Mouse (Mus musculus) hindlimb bud, embryonic 11.5 days (tissue): Measurements from ENCODE around the gene Pcp2.
"Not testable (repeated sequence)": the region's sequence is repeated elsewhere in the genome, so short reads cannot be mapped to it uniquely, and the experiment has no call there.

ENCODE experiments used
- DNase-seq: peaks from one replicate; pipeline ENCODE4 v3.0.0-alpha.2; 2012; ENCODE audit warnings: low read depth, low spot score; ENCODE audit errors: extremely low spot score

Gene Pcp2

GRCm38 (mm10) chr8:3622119-3622518, 3.2 kb downstream of the Pcp2 start:
- no peak for DNase-seq

- peak; percentile 100 for DNase-seq
Observed at GRCm38 (mm10) chr8:3621199-3621970, 4.0 kb downstream of the Pcp2 start, which contains the start of the genes Xab2 and Pet100. Gene Xab2 (minus strand): TSS chr8:3621316. Gene Pet100 (plus strand): TSS chr8:3621548.

- DNase-seq = no peak
Observed at GRCm38 (mm10) chr8:3609816-3610150, 15.6 kb downstream of the Pcp2 start.

GRCm38 (mm10) chr8:3609046-3609815, 16.1 kb downstream of the Pcp2 start:
- no peak for DNase-seq

- DNase-seq = no peak
Observed at GRCm38 (mm10) chr8:3607822-3608221, 17.5 kb downstream of the Pcp2 start.

GRCm38 (mm10) chr8:3606593-3606992, 18.8 kb downstream of the Pcp2 start:
- DNase-seq = no peak

- DNase-seq = no peak
Observed at GRCm38 (mm10) chr8:3603439-3603838, 21.9 kb downstream of the Pcp2 start.

- DNase-seq = no peak
Observed at GRCm38 (mm10) chr8:3600401-3600800, 24.9 kb downstream of the Pcp2 start.

GRCm38 (mm10) chr8:3599219-3599618, 26.1 kb downstream of the Pcp2 start:
- DNase-seq = no peak

GRCm38 (mm10) chr8:3598054-3598453, 27.3 kb downstream of the Pcp2 start:
- DNase-seq = no peak

- DNase-seq = no peak
Observed at GRCm38 (mm10) chr8:3594466-3594865, 30.9 kb downstream of the Pcp2 start.

- no peak for DNase-seq
Observed at GRCm38 (mm10) chr8:3593470-3593869, 31.9 kb downstream of the Pcp2 start.

GRCm38 (mm10) chr8:3588258-3588633, 37.1 kb downstream of the Pcp2 start:
- DNase-seq = no peak

GRCm38 (mm10) chr8:3587391-3588257, 37.7 kb downstream of the Pcp2 start:
- DNase-seq = no peak

- no peak for DNase-seq
Observed at GRCm38 (mm10) chr8:3586993-3587390, 38.4 kb downstream of the Pcp2 start, which contains the start of gene Camsap3. Gene Camsap3 (plus strand): TSS chr8:3587293.

GRCm38 (mm10) chr8:3586452-3586851, 38.9 kb downstream of the Pcp2 start:
- no peak for DNase-seq

- DNase-seq = not testable (repeated sequence)
Observed at GRCm38 (mm10) chr8:3581961-3582360, 43.4 kb downstream of the Pcp2 start.

GRCm38 (mm10) chr8:3579390-3580364, 45.7 kb downstream of the Pcp2 start:
- DNase-seq = no peak

- DNase-seq = no peak
Observed at GRCm38 (mm10) chr8:3576211-3576960, 49.0 kb downstream of the Pcp2 start.
